Mouse (Mus musculus): ENCODE measurements at regions not wholly inside any gene's neighbourhood (a gene's known extent, or its start where the extent isn't known, plus 50 kb on each side); places are given as distances from the start of the nearest gene placed in this dataset.

DNA sequence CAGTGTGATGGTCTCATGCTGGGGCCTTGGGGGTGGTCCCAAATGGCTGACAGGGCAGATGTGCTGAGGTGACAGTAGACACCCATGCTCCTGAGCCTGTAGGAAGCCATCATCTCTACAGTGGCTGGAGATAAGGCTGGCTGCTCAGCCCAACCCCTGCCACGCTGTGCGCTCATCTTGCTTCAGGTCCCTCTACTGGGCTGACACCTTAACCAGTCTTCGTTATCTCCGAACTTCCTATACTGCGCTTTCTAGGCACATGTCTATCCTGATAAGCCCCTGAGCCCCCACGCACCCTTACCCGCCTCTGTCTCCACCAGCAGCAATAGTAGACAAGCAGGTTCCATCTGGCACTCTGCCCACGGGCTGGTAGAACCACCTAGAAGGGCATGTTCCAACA, 117.3 kb upstream of the Slc22a12 start:
- Histone ChIP-seq H3K36me3 (ENCODE audit: inconsistent target) (no peaks in the 10 kb centered on the region), H3K27ac (no peak overlapping the region), H3K4me3 (ENCODE audit: inconsistent target) (no peak overlapping the region), H3K79me2 (ENCODE audit: inconsistent target) (no peaks in the 10 kb centered on the region)
- WGBS (ENCODE audit: missing documents): 98% methylated on average over 8 of the region's 8 CpGs

- Histone ChIP-seq H3K79me2 (ENCODE audit: inconsistent target) (no peaks in the 10 kb centered on the region), H3K4me3 (ENCODE audit: inconsistent target) (no peak overlapping the region), H3K36me3 (ENCODE audit: inconsistent target) (no peaks in the 10 kb centered on the region), H3K27ac (no peak overlapping the region)
- 91% methylated on average over 5 of the region's 5 CpGs for WGBS (ENCODE audit: missing documents)
These were observed 111.7 kb upstream of the Slc22a12 start for GRCm38 (mm10) chr19:6654550-6654949.

DNA sequence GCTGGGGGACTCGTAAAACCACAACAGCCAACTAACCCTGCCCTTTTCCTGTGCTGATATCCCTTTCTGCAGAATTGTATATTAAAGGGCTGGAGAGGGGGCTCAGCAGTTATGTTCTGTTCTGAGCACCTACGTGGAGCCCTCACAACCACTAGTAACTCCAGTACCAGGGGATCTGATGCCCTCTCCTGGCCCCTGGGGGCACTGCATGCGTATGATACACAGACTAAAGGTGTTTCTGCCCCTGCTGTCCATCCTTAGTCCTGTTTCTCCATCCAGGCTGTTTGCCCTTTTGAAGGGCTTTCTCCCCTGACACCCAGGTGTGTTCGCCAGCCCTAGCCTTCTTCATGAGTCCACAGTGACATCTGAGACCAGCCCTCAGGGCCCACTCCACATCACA, 109.9 kb upstream of the Slc22a12 start:
- H3K79me2 ChIP-seq (ENCODE audit: inconsistent target): no peaks in the 10 kb centered on the region
- H3K36me3 ChIP-seq (ENCODE audit: inconsistent target): no peaks in the 10 kb centered on the region
- no peak overlapping the region for H3K27ac ChIP-seq
- WGBS (ENCODE audit: missing documents): 81% methylated on average over 4 of the region's 4 CpGs
- H3K4me3 ChIP-seq (ENCODE audit: inconsistent target): no peak overlapping the region

DNA sequence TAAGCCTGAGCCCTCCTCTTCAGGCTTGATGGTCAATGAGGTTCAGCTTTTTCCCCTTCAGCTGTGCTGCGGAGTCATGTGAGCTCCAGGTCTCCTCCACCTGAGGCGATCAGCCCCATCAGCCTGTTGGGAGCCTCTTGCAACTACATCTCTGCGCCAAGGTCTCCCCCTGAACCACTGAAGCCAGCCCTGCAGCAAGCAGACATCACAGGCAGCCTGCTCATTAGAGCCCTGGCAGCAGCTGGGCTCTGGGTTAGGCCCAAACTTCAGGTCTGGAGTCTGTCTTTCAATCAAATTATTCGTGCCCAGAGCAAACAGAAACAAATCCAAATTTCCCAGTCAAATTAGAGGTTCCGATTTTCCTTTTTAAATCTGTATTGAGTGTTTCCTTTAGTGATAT, 108.4 kb upstream of the Slc22a12 start:
- no peaks in the 10 kb centered on the region for H3K36me3 ChIP-seq (ENCODE audit: inconsistent target)
- 87% methylated on average over 5 of the region's 5 CpGs for WGBS (ENCODE audit: missing documents)
- no peak overlapping the region for H3K4me3 ChIP-seq (ENCODE audit: inconsistent target)
- H3K79me2 ChIP-seq (ENCODE audit: inconsistent target): no peaks in the 10 kb centered on the region
- no peak overlapping the region for H3K27ac ChIP-seq

- H3K4me3 ChIP-seq (ENCODE audit: inconsistent target): no peak overlapping the region
- no peaks in the 10 kb centered on the region for H3K79me2 ChIP-seq (ENCODE audit: inconsistent target)
- H3K36me3 ChIP-seq (ENCODE audit: inconsistent target): no peaks in the 10 kb centered on the region
- no peak overlapping the region for H3K27ac ChIP-seq
- 93% methylated on average over 4 of the region's 4 CpGs for WGBS (ENCODE audit: missing documents)
These were observed 107.1 kb upstream of the Slc22a12 start for GRCm38 (mm10) chr19:6649885-6650284.

DNA sequence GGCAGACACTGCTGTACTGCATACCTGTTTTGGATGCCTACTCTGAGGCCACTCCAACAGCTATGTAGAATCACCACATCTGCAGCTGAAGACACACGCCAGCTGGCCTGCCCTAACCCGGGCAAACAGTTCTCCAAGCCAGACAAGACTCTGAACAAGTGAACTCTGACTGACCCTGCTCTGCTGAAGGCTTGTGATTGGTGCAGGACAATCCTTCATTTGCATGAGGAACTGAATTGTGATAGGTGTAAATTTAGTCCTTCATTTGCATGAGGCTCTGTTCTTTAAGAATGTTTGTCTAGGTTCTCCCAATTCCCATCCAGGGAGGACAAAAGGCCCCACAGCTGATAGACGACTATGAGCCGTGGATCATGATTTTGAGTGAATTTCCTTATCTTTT, 104.9 kb upstream of the Slc22a12 start:
- Histone ChIP-seq H3K79me2 (ENCODE audit: inconsistent target) (no peaks in the 10 kb centered on the region), H3K27ac (no peak overlapping the region), H3K4me3 (ENCODE audit: inconsistent target) (no peak overlapping the region), H3K36me3 (ENCODE audit: inconsistent target) (no peaks in the 10 kb centered on the region)
- 93% methylated on average over 4 of the region's 4 CpGs for WGBS (ENCODE audit: missing documents)

DNA sequence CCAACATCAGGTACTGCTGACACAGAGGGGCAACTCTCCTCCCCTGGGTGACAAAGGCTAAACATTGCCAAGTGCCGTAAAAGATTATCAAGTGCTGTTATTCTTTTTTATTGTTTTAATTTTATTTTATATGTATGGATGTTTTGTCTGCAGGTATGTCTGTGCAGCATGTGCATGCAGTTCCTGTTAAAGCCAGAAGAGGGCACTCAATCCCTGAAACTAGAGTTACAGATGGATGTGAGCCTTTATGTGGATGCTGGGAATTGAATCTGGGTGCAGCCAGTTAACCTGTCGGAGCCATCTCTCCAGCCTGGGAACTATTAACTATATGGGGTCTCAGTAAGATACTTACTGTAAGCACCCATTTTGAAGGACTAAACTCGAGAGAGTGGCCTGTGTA, 104.4 kb upstream of the Slc22a12 start:
- no peaks in the 10 kb centered on the region for H3K36me3 ChIP-seq (ENCODE audit: inconsistent target)
- H3K27ac ChIP-seq: no peak overlapping the region
- H3K4me3 ChIP-seq (ENCODE audit: inconsistent target): no peak overlapping the region
- 94% methylated on average over 3 of the region's 3 CpGs for WGBS (ENCODE audit: missing documents)
- no peaks in the 10 kb centered on the region for H3K79me2 ChIP-seq (ENCODE audit: inconsistent target)

DNA sequence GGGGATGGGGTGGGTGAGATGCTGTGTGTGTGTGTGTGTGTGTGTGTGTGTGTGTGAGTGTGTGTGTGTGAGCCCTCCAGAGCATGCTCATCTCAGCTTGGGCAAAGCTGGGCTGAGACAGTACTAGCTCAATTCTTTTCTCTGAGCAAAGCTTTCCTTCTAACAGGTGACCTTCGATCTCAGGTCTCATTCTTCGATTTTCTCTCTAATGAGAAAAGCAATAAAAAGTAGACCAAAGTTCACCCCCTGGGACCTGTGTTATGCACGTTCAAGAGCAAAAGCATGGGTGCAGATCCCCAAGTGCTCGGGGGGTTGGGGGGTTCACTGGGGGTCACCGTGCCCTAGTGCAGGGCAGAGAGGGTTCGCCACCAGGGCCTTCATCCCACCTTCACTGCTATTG, 103.1 kb upstream of the Slc22a12 start:
- 94% methylated on average over 6 of the region's 6 CpGs for WGBS (ENCODE audit: missing documents)

DNA sequence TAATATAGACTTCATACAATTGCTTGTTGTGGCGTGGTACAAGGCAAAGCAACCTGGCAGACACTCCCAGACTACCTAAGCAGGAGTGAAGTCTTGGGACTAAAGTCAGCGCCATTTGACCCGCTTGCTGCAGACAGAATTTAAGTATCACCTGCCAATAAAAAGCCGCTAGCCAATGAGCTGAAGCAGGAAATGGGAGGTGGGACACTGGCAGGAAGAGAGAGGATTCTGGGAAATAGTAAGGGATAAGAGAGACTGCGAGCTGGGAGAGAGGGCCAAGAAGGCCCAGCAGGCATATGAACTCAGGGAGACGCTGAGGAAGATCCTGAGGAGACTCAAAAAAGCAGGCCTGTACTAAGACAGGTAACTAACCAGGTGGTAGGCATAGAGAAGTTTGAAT, 102.0 kb upstream of the Slc22a12 start:
- 91% methylated on average over 6 of the region's 6 CpGs for WGBS (ENCODE audit: missing documents)
- H3K27ac ChIP-seq: no peak overlapping the region
- H3K79me2 ChIP-seq (ENCODE audit: inconsistent target): no peaks in the 10 kb centered on the region
- H3K4me3 ChIP-seq (ENCODE audit: inconsistent target): no peak overlapping the region
- no peaks in the 10 kb centered on the region for H3K36me3 ChIP-seq (ENCODE audit: inconsistent target)

More for the DNA sequence above, 103.1 kb upstream of the Slc22a12 start:
- H3K4me3 ChIP-seq (ENCODE audit: inconsistent target): no peak overlapping the region
- no peaks in the 10 kb centered on the region for H3K79me2 ChIP-seq (ENCODE audit: inconsistent target)
- no peak overlapping the region for H3K27ac ChIP-seq
- H3K36me3 ChIP-seq (ENCODE audit: inconsistent target): no peaks in the 10 kb centered on the region

GRCm38 (mm10) chr19:6639681-6640080, 96.8 kb upstream of the Slc22a12 start:
- WGBS (ENCODE audit: missing documents): 85% methylated on average over 7 of the region's 7 CpGs

GRCm38 (mm10) chr19:6633400-6633799, 90.6 kb upstream of the Slc22a12 start:
- H3K36me3 ChIP-seq (ENCODE audit: inconsistent target): no peaks in the 10 kb centered on the region
- WGBS (ENCODE audit: missing documents): 75% methylated on average over 6 of the region's 10 CpGs
- no peak overlapping the region for H3K4me3 ChIP-seq (ENCODE audit: inconsistent target)
- H3K27ac ChIP-seq: no peak overlapping the region
- no peaks in the 10 kb centered on the region for H3K79me2 ChIP-seq (ENCODE audit: inconsistent target)

More at GRCm38 (mm10) chr19:6639681-6640080, 96.8 kb upstream of the Slc22a12 start:
- Histone ChIP-seq H3K79me2 (ENCODE audit: inconsistent target) (no peaks in the 10 kb centered on the region), H3K36me3 (ENCODE audit: inconsistent target) (no peaks in the 10 kb centered on the region), H3K27ac (no peak overlapping the region), H3K4me3 (ENCODE audit: inconsistent target) (no peak overlapping the region)

GRCm38 (mm10) chr19:6631817-6632216, 89.0 kb upstream of the Slc22a12 start:
- WGBS (ENCODE audit: missing documents): 76% methylated on average over 4 of the region's 5 CpGs
- H3K27ac ChIP-seq: no peak overlapping the region
- no peaks in the 10 kb centered on the region for H3K79me2 ChIP-seq (ENCODE audit: inconsistent target)
- no peak overlapping the region for H3K4me3 ChIP-seq (ENCODE audit: inconsistent target)
- H3K36me3 ChIP-seq (ENCODE audit: inconsistent target): no peaks in the 10 kb centered on the region

GRCm38 (mm10) chr19:6630613-6630940, 87.7 kb upstream of the Slc22a12 start:
- H3K79me2 ChIP-seq (ENCODE audit: inconsistent target): no peaks in the 10 kb centered on the region
- no peaks in the 10 kb centered on the region for H3K36me3 ChIP-seq (ENCODE audit: inconsistent target)
- H3K27ac ChIP-seq: no peak overlapping the region
- 95% methylated on average over 4 of the region's 4 CpGs for WGBS (ENCODE audit: missing documents)
- H3K4me3 ChIP-seq (ENCODE audit: inconsistent target): no peak overlapping the region

DNA sequence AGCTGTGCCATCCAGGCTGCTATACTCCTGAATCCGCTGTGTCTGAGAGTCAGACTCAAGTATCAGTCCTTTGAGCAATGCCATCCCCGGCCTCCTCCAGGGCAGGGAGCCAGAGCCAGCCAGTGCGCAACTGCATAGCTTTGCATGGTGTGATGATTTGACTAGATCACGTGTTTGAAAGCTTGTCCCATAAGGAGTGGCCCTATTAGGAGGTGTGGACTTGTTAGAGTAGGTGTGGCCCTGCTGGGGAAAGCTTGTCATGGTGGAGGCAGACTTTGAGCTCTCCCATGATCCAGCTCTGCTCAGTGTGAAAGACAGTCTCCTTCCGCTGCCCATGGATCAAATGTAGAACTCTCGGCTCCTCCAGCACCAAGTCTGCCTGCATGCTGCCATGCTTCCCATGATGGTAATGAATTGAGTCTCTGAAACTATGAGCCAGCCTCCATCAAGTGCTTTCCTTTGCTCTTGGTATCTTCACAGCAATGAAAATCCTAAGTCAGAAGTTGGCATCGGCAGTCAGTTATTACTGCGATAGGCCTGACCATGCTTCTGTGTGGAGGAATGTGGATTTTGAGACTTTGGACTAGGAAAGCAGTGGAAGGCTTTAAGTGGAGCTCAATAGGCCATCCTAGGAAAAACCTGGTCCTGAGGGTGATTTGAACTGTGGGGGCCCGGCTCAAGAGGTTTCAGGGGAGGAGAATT, 87.2 kb upstream of the Slc22a12 start:
- Histone ChIP-seq H3K36me3 (ENCODE audit: inconsistent target) (no peaks in the 10 kb centered on the region), H3K27ac (no peak overlapping the region), H3K79me2 (ENCODE audit: inconsistent target) (no peaks in the 10 kb centered on the region), H3K4me3 (ENCODE audit: inconsistent target) (no peak overlapping the region)
- WGBS (ENCODE audit: missing documents): 92% methylated on average over 9 of the region's 9 CpGs

GRCm38 (mm10) chr19:6625574-6625973, 82.7 kb upstream of the Slc22a12 start:
- H3K27ac ChIP-seq: no peak overlapping the region
- WGBS (ENCODE audit: missing documents): 78% methylated on average over 3 of the region's 3 CpGs

GRCm38 (mm10) chr19:6621023-6621422, 78.2 kb upstream of the Slc22a12 start:
- no peak overlapping the region for H3K27ac ChIP-seq
- 93% methylated on average over 6 of the region's 6 CpGs for WGBS (ENCODE audit: missing documents)
- no peaks in the 10 kb centered on the region for H3K36me3 ChIP-seq (ENCODE audit: inconsistent target)
- no peak overlapping the region for H3K4me3 ChIP-seq (ENCODE audit: inconsistent target)
- H3K79me2 ChIP-seq (ENCODE audit: inconsistent target): no peaks in the 10 kb centered on the region

More at GRCm38 (mm10) chr19:6625574-6625973, 82.7 kb upstream of the Slc22a12 start:
- Histone ChIP-seq H3K36me3 (ENCODE audit: inconsistent target) (no peaks in the 10 kb centered on the region), H3K4me3 (ENCODE audit: inconsistent target) (no peak overlapping the region), H3K79me2 (ENCODE audit: inconsistent target) (no peaks in the 10 kb centered on the region)

Data from macrophage (primary cell).